Mouse (Mus musculus): Measurements from ENCODE around the gene Adcy6.

Adcy6 gene

DNA sequence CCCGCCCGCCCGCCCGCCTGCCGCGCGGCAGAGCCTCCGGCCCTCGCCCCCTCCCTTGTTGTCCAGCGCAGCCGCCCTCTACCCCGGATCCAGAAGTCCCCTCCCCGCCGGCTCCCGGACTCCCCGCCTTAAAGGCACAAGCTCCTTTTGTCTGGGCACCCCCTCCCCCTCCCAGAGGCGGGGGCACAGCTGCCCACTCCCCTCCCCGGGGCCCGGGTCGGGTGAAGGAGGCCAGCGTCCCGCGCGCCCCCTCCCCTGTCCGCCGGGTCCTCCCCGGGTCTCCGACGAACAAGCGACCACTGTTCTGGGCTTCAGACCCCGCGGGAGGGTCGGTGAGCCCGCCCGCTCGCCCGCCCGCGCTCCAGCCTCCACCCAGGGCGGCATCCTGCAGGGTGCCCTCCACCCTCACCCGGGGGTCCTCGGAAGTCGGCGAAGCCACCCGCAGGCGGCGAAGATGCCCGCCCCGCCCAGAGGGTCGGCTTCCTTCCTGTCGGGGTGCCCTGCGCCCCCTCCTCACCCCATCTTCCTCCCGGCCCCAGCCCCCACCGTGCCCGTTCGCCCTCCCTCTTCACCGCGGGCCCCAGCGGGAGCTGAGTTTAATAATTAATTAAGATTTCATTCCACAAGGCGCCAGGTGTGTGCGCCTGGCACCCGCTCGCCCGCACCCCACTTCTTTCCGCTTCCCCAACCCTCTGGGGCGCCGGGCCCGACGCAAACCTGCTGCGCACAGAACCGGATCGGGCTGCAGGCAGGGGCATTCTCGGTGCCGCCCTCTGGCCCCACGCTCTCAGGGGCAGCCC, at the start of gene Adcy6:
Gene Adcy6, minus strand, starts transcription at position 746 of the 800 bp plus-strand sequence.
- no peak for DNase-seq (ENCODE audit: extremely low read depth, low read depth)

DNA sequence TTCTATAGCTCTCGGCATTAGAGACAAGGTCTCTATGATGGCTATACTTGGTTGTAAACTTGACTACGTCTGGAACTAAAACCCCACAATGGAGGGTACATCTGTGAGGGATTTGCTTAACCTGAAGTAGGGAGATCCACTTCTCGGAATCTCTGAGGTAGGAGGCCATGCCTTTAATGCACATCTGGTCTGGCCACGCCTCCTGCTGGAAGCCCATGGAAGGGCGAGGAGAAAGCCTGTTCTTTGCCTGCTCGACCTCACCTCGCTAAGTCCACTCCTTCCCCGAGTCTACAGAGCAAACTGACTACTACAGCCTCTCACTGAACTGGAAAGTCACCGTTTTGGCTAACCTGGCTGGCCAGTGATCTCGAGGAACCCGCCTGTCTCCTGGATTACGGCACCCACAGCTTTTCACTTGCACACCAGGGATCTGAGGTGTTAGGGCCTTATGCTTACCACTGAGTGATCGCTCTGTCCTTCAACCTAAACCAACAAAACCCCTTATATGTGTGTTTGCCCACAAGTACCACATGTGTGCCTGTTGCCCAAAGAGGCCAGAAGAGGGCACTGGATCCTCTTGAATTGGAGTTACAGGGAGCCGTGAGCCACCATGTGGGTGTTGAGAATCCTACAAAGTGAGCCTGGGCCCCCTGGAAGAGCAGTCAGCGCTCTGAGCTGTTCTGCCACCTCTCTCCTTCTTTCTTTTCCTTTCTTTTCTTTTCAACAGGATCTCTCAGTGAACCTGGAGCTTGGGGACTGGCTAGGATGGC, 47.3 kb upstream of the Adcy6 start:
- DNase-seq (ENCODE audit: extremely low read depth, low read depth), result no peak

DNA sequence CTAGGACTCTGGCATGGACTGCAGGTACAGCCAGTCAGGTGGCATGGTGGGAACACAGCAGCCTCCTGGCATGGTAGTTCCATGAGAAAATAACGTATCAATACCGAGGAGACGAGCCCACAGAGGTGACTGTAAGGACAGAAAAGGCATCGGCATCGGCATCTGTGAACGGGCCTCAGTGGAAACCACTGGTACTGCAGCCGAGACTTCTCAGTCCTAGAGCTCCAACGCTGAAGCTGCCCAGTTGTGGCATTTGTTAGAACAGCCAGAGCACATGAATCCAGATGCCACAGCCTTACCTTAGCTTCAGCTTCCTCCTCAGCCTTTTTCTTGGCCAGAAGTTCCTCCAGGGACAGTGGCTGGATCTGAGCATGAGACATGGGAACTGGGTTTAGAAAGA, 42.3 kb upstream of the Adcy6 start:
- no peak for DNase-seq (ENCODE audit: extremely low read depth, low read depth)

DNA sequence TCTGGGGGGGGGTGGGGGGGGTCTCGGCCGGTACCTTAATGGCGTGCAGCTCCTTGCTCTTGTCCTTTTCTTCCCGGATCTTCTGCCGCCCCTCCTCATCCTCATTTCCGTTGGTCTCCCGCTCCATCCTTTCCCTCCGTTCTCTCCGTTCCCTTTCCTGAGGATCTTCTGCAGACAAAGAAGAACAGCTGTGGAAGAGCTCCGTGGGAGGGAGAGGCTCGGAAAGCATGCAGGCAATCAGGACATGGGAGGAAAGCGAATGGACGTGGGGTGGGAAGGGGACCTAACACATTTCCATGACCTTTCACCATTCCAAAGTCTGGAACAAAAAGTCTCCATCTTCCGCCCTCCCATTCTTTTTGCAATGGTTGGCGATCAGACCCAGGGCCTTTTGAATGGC, 41.6 kb upstream of the Adcy6 start:
- DNase-seq (ENCODE audit: extremely low read depth, low read depth), result no peak

DNA sequence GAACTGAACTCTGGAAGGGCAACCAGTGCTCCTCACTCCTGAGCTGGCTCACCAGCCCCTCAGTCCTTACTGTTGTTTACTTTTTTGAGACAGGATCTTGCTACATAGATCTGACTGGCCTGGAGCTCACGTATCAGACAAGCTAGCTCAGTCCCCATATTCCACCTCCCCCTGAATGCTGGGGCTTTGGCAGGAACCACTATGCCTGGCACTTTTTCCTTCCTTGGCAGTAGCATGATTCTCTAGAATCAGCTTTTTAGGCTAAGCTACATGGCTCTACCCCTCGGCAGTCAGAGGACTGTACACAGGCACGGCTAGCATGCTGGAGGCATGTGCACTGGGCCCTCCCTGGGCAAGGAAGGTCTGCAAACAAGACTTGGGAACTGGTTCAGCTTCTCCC, 38.2 kb upstream of the Adcy6 start:
- no peak for DNase-seq (ENCODE audit: extremely low read depth, low read depth)

DNA sequence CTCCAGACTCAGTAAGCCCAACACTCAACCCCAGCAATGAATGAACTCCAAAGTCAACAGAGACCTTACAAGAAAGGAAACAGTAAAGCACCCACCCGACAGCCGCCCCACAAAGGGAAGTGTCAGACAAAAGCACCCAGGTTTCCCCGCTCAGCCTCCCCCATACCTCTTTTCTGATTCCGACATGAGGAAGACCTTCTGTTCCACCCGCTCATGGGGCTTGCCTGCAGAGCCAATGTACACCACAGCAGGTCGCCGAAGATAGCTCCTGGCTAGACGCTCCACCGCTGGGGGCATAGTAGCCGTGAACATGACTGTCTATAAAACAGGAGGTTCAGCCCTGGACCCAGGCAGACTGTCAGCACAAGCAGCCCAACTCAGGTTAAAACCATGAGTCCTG, 37.4 kb upstream of the Adcy6 start:
- DNase-seq (ENCODE audit: extremely low read depth, low read depth), result no peak

DNA sequence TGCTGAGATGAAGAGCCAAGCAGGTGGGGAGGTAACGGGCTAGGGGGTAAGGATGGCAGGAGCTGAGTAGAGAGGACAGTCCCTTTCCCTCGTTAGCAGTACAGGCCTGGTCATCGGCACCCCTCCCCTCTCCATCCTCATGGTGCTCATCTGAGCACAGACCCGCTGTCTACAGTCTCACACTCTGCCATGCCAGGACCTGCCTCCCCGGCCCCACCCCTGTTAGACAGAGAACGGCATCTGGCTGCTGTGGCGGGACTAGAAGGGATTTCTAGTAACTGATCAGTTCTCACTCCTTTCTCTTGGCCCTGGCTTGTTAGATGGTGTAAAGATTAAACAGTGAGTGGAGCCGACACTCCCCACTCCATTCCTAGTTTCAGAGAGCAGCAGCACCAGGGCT, 36.9 kb upstream of the Adcy6 start:
- DNase-seq (ENCODE audit: extremely low read depth, low read depth), result no peak

DNA sequence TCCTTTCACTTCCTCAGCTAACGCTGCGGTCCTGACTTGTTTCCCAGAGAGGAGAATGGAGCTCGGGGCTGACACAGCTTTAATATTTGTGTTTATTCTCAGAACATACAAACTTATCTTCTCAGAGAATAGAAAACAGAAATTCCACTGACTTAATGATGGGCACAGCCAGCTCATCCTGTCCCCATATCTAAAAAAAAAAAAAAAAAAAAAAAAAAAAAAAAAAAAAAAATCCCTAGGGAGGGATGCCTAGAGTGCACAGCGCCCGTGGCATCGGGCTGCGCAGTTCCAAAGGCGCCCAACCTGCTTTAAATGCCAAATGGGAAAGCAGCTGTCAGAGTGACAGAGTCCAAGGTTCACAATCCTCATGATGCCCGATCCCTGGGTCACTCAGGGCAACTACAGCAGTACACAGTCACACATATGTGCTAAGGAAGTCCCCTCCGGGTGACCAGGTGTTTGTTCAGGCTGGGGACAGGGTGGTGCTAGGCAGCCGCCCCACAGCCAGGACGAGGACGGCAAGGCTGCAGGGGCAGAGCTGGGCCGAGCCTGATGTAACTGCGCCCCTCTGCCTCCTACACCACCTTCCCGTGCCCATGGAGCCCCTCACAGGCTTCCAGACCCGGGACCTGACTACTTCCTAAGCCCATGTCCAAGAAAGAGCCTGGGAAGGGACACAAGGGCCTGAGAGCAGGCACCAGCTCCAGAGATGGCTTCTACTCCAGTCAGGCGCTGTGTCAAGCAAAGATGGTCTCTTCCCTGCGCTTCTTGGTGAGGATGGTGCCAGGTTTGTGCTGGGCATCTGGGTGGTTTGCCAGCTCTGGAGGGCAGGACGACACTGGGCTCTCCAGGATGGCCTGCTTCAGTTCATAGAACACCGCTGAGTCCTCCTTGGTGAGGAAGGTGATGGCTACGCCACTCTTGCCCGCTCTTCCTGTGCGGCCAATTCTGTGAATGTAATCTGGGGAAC, 35.5 kb upstream of the Adcy6 start:
- no peak for DNase-seq (ENCODE audit: extremely low read depth, low read depth)

DNA sequence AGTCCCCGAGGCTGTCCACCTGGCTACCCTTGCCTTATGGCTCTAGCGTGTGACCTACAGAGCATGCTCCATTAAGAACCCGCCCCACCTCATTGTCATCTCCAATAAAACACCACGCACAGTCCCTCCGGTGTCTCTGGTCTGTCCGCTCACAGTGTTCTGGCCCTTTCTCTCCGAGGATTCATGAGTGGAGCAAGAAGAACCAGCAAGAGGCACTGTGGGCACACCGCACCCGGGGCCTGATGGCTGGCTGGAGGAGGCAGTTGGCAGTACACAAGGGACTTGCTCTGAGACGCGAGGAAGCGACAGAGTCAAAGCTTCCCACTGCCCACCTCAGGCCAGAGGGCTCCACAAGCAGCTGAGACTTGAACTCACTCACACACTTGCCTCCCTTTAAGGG, 34.5 kb upstream of the Adcy6 start:
- no peak for DNase-seq (ENCODE audit: extremely low read depth, low read depth)

DNA sequence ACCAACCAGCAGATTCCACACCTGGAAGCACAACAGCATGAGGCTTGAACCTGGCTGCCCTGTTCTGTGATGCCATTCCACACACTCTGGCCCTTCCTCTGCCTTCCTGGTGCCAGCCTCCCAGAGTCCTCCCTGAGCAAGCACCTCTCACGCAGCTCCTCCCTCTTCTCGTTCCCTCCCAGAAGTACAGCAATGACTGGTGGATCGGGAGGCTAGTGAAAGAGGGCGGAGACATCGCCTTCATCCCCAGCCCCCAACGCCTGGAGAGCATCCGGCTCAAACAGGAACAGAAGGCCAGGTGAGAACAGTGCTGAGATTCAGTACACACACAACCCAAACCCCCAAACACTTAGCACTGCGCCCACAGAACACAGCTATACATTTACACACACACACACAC, 30.3 kb upstream of the Adcy6 start:
- DNase-seq (ENCODE audit: extremely low read depth, low read depth), result no peak

DNA sequence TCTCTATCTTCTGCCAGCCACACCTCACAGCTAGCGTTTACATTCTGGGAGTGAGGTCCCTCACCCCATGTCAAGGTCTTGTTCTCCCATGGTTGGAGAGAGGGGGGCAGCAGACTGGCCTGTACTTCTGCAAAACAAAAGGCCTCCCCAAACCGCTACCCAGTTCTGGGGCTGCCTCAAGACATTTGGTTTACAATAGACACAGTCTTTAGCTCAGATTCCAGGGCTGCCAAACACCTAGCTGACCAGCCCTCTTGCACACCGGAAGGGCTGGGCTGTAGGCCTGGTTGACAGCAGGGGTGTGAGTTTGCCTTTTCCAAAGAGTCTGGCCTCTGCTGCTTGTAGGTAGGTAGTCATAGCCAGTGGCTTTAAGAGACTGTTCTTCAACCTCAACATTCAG, 27.3 kb upstream of the Adcy6 start:
- DNase-seq (ENCODE audit: extremely low read depth, low read depth), result no peak

DNA sequence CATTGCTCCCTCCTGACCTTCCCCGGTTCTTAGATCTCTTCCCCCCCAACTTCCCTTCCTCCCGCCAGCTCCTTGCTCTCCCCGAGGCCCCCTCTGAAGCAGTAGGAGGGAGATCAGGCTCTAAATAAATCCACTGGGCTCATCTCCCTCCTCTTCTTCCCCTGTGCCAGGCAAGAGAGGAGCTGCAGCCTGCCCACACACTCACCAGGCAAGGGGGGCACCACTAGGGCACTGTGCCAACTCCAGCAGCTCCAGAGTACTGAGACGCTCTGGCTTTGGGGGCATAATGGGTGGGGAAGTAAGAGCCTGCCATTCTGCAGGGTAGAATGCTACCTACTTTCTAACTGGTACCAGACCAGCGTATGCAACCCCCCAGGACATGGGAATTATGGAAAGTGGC, 26.6 kb upstream of the Adcy6 start:
- DNase-seq (ENCODE audit: extremely low read depth, low read depth), result no peak

DNA sequence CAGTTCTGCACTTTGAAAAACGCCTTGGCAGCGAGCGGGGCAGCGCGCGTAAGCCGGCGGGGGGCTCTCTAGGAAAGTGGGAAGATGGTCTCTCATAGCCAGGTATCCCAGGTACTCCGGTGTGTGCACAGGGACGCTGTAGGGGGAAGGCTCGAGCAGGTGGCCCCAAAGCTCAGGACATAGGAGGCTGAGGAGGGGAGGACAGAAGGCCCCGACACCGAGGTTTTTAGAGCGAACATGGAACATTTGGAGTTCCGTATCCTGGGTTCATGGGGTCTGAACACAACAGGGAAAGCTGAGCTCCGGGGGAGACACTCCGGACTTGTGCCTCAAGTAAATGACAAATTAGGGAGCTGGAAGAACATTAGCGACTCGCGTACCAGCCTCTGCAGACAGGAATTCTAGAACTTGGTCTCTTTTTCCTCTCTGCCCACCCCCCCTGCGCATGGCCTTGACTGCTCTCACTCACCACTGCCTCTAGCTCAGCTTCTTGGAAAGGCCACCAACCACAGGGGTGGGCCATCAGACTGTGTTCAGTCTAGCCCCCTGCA, 25.5 kb upstream of the Adcy6 start:
- DNase-seq (ENCODE audit: extremely low read depth, low read depth), result no peak

DNA sequence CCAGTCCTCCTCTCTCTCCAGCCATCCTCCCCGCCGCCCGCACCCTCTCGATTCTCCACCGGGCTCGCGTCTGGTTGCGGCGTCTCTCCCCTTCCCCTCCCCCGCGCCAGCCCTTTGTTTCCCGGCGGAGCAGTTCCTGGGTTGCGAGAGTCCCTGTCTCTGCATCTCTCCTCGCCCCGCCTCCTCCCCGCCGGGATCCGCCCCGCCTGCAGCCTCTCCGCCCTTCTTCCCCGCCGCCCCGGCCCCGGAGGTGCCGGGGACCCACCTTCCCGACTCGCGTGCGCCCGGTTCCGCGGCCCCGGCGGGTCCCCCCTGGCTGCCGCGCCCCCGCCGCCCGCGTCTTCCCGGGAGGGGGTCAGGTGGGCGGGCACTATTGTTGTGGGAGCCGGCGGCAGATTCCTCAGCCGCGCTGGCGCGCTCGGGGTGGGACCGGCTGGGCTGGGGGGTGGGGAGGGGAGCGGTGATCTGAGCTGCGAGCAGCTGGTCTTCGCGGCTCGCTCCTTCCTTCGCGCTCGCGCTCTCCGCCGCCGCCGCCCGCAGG, 24.7 kb upstream of the Adcy6 start:
- no peak for DNase-seq (ENCODE audit: extremely low read depth, low read depth)

DNA sequence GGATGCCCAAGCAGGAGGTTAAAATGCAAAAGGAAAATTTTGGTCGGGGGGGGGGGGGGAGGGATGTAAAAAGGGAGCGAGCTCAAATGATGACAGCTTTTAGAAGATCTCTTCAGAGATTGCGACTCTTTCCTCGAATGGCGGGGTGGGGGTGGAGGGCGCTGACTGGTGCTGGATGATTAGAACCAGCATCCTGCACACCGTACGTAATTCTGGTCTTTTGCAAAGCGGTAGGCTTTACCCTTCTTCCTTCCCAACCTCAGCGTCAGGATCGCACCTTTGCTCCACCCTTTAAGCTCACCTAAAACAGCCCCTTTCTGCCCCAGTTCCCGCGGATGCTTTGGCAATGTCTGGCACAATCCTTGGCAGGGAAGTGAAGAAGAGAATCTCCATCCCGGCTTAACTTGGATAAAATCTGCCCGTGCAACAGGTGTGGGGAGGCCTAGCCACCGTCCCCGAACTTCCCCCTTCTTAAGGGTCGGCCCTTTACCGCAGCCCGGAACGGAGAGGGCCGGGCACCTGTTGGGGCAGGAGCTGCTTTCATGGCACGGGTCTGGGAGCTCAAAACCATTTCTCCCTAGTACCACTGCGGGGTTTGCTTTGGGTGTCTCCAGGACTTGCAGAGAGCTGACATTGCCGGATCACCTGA, 24.1 kb upstream of the Adcy6 start:
- DNase-seq (ENCODE audit: extremely low read depth, low read depth), result no peak

DNA sequence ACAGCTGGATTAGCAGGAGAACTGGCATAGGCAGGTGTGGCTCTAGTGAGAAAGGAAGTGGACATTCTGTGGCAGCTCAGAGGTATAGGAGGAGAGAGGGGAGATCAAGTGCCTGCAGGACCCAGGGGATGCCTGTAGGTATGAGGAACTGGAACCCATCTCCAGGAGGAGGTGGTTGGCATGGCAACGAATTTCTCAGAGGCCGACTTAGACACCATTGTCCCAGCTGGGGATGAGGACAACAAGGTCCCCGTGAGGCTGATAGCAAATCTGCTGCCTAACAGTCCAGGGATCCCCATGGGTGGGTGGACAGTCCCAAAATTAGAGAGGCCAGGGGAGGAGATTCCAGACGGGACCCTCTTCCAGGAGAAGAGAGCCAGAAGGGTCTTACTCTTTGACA, 23.0 kb upstream of the Adcy6 start:
- no peak for DNase-seq (ENCODE audit: extremely low read depth, low read depth)

DNA sequence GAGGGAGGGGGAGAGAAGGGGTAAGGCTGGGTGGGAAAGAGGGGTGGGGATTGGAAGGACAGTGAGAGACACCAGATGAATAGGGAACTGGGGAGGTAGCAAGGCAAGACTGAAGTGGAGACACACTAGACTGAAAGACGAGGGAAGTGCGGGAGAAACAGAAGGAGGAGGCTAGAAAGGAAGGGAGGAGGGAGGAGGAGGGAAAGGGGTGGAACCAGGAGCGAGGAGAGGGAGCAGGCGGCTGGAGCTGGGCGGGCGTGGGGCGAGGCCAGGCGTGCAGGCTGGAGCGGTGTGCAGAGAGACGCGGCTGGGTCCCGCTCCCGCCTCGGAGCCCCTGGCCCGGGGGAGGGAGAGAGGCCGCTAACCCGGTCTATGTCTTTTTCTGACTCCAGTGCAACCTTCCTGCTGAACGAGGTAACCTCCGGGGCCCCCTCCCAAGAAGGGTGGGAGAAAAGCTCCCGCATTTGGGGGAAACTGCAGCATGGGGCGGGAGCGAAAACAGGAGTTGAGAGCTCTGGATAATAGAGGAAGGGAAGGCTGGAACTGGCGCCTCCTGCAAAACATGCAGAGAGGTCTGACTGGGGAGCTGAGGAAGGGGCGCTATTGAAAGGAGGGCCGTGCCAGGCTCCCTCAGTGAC, 22.4 kb upstream of the Adcy6 start:
- peak; percentile 65 for DNase-seq (ENCODE audit: extremely low read depth, low read depth)

DNA sequence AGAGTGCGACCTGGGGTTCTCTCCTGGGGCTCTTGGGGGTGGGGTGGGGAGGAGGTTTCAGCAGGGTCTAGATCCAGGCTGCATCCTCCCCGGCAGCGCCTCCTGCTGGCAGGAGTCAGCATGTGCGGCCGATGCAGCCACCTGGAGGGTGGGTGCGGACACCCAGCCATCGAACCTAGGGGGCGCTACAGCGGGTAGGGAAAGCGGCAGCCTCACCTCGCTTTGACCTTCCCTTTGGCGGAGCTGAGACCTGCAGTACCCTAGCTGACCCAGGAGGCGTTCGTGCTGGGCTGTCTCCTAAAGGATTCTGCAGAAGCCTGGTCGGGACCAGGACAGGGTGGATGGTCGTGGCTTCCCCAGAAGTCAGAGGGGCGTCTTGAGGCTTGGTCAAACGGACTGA, 21.6 kb upstream of the Adcy6 start:
- DNase-seq (ENCODE audit: extremely low read depth, low read depth), result peak; percentile 82

DNA sequence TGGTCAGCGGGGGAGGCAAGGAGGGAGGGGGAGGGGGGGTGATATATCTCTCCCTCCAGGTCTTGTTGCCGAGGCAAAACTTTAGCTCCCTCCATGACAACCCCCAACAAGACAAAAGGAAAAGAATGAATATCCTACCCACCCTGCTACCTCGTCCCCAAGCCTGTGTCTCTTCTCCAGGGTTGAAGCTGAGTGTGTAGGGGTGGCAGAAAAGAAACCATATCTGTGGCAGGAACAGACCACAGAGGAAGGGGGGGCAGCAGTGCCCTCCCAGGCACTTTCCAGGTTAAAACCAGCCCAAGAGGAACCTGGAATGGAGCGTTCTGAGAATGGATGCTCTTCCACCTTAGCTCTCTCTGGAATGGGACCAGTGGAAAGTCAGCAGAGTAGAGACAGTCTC, 20.7 kb upstream of the Adcy6 start, which contains the start of gene Cacnb3:
Gene Cacnb3, plus strand, starts transcription at position 301 of the 400 bp plus-strand sequence.
- DNase-seq (ENCODE audit: extremely low read depth, low read depth), result no peak

DNA sequence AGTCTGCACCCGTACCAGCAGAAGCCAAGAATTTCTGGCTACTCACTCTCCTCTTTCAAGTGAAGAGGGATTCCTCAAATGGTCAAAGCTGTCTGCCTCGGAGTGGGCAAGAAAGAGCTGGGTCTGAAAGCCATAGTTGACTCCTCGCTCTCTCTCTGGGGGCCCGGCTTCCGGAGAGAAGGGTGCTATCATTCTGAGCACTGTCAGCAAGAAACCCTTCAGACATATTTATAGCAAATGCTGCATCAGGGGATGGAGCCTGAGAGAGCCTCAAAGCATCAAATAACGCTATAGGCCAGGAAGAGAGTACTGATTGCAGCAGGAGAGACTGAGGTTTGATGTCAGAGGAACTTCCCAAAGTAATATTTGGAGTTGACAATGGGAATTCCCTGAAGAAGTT, 19.6 kb upstream of the Adcy6 start:
- DNase-seq (ENCODE audit: extremely low read depth, low read depth), result no peak

Measured in MEL-GATA-1-ER (cell line).